In genomic region chr14:34821131-34821790, GRCm38 (mm10) we compare ENCODE assay signal across 8 mouse cellular contexts. TPM values are rescaled to one million over a fixed set of nuclear protein-coding genes. Genes with fewer than 3 reads are reported as not detected.
A peak's percentile ranks its signal among the peaks of the same experiment; 100 is the strongest.
DNase-seq lines count a peak whose midpoint lies in the region; ATAC-seq and TF ChIP-seq lines count a peak whose summit lies in the region.

No protein-coding gene starts in this region.

- H3K4me2 ChIP-seq in embryonic facial prominence, embryonic 15.5 days (replicated peaks) = peak overlapping the region; percentile 83
- peak overlapping the region; percentile 81 for H3K4me2 ChIP-seq in hindbrain, embryonic 16.5 days (ENCODE audit: low read length)
- peak overlapping the region; percentile 82 for H3K4me2 ChIP-seq in midbrain, postnatal 0 days (ENCODE audit: low read depth, low read length, poor library complexity, severe bottlenecking)

- ATAC-seq in embryonic facial prominence, embryonic 15.5 days (ENCODE audit: insufficient number of reproducible peaks, low FRiP score, low TSS enrichment, low read depth) = no peak
- no peak for ATAC-seq in hindbrain, embryonic 16.5 days
- ATAC-seq in midbrain, postnatal 0 days (ENCODE audit: low FRiP score) = no peak

- H3K36me3 ChIP-seq in embryonic facial prominence, embryonic 15.5 days = no peaks in the 10 kb centered on the region
- H3K36me3 ChIP-seq in hindbrain, embryonic 16.5 days (ENCODE audit: control insufficient read depth, insufficient read depth, low read length) = no peaks in the 10 kb centered on the region
- no peaks in the 10 kb centered on the region for H3K36me3 ChIP-seq in midbrain, postnatal 0 days (ENCODE audit: insufficient read depth, low read length)

- intact Hi-C loops in left cerebral cortex, postnatal 4 days (cut with DNase I) = loop anchor here (10.0 kb wide), 2 partner anchors 254 to 1394 kb away; no protein-coding TSS in a partner anchor

- H3K4me3 ChIP-seq in embryonic facial prominence, embryonic 15.5 days (replicated peaks) = peak overlapping the region; percentile 52
- peak overlapping the region; percentile 82 for H3K4me3 ChIP-seq in hindbrain, embryonic 16.5 days (ENCODE audit: low read length)
- peak overlapping the region; percentile 85 for H3K4me3 ChIP-seq in midbrain, postnatal 0 days (ENCODE audit: low read depth, low read length)

- H3K4me1 ChIP-seq in embryonic facial prominence, embryonic 15.5 days = peaks cover 36% of the 10 kb centered on the region
- peaks cover 30% of the 10 kb centered on the region for H3K4me1 ChIP-seq in hindbrain, embryonic 16.5 days (ENCODE audit: control insufficient read depth, insufficient read depth, low read depth, low read length)
- H3K4me1 ChIP-seq in midbrain, postnatal 0 days (ENCODE audit: insufficient read depth, low read length) = peaks cover 20% of the 10 kb centered on the region; the same call in 1 of the 2 replicates

- H3K27me3 ChIP-seq in embryonic facial prominence, embryonic 15.5 days = peaks cover 81% of the 10 kb centered on the region
- peaks cover 8% of the 10 kb centered on the region for H3K27me3 ChIP-seq in hindbrain, embryonic 16.5 days (replicated peaks; ENCODE audit: control insufficient read depth, insufficient read depth, low read length)
- peaks cover 16% of the 10 kb centered on the region for H3K27me3 ChIP-seq in midbrain, postnatal 0 days (ENCODE audit: insufficient read depth, low read length)

- no peaks in the 10 kb centered on the region for H3K9me3 ChIP-seq in embryonic facial prominence, embryonic 15.5 days (replicated peaks)
- H3K9me3 ChIP-seq in hindbrain, embryonic 16.5 days (ENCODE audit: control insufficient read depth, low read length) = no peaks in the 10 kb centered on the region
- H3K9me3 ChIP-seq in midbrain, postnatal 0 days (ENCODE audit: low read length) = no peaks in the 10 kb centered on the region

- 2% methylated on average over 26 of the region's 26 CpGs for WGBS in embryonic facial prominence, embryonic 15.5 days
- 2% methylated on average over 26 of the region's 26 CpGs for WGBS in hindbrain, embryonic 16.5 days
- WGBS in midbrain, postnatal 0 days = 2% methylated on average over 26 of the region's 26 CpGs

- TF ChIP-seq CTCF in midbrain, postnatal 0 days (IDR thresholded peaks at IDR 0.05) = no peak

- no peak overlapping the region for H3K9ac ChIP-seq in embryonic facial prominence, embryonic 15.5 days
- peak overlapping the region; percentile 90 for H3K9ac ChIP-seq in hindbrain, embryonic 16.5 days (ENCODE audit: low read depth, low read length)
- peak overlapping the region; percentile 20 for H3K9ac ChIP-seq in midbrain, postnatal 0 days (replicated peaks; ENCODE audit: low read length, poor library complexity, severe bottlenecking)

- peak; percentile 1 to 16 for DNase-seq in left cerebral cortex, adult 18-20 months (ENCODE audit: low spot score in 2 of 2)
- no peak for DNase-seq in left cerebral cortex, postnatal 4 days
- DNase-seq in midbrain, postnatal 0 days (ENCODE audit: low spot score) = no peak
- no peak for DNase-seq in adrenal gland, adult 18-20 months (ENCODE audit: low spot score in 2 of 2)
- DNase-seq in right cerebral cortex, postnatal 25 days = no peak
- no peak for DNase-seq in yolk sac, embryonic 10.5 days (ENCODE audit: low spot score)

- no peak overlapping the region for H3K27ac ChIP-seq in embryonic facial prominence, embryonic 15.5 days (replicated peaks)
- H3K27ac ChIP-seq in hindbrain, embryonic 16.5 days (ENCODE audit: low read depth, low read length) = no peak overlapping the region
- no peak overlapping the region for H3K27ac ChIP-seq in midbrain, postnatal 0 days (ENCODE audit: low read depth, low read length)

RNA-seq across cellular contexts. Expression of gene Grid1, which starts 1.4 kb away (rescaled TPM):
- 10 to 100 TPM; 44.8 to 45.0 TPM for total RNA-seq in left cerebral cortex, adult 18-20 months (2021)
- 10 to 100 TPM; 42.9 to 51.1 TPM for total RNA-seq in left cerebral cortex, postnatal 4 days (2021)
- polyA plus RNA-seq in embryonic facial prominence, embryonic 15.5 days (2015; fragmentation: Nextera tagmentation; extraction: Ambion mirVana) = 1.4 and 1.5 TPM in 2 replicates
- polyA plus RNA-seq in hindbrain, embryonic 16.5 days (2015; fragmentation: Nextera tagmentation; extraction: Ambion mirVana) = 5.8 and 7.1 TPM in 2 replicates
- 37.2 and 39.4 TPM in 2 replicates for total RNA-seq in midbrain, postnatal 0 days (2014; rRNA removed)
- 9.1 and 10.5 TPM in 2 replicates for polyA plus RNA-seq in midbrain, postnatal 0 days (2015; fragmentation: Nextera tagmentation; extraction: Ambion mirVana)
- total RNA-seq in adrenal gland, adult 18-20 months (2021) = 1 to 10 TPM in 1 of 2 experiments, under 1 TPM in 1; 0.80 to 1.1 TPM

Comparison
In these comparisons a context has a peak if more than half of its experiments do, and no peak if none do; other contexts are left out.
1. DNase-seq: peak in left cerebral cortex, adult 18-20 months (2 of 2); none in left cerebral cortex, postnatal 4 days (single experiment), midbrain, postnatal 0 days (single experiment), adrenal gland, adult 18-20 months (0 of 2), right cerebral cortex, postnatal 25 days (single experiment) and yolk sac, embryonic 10.5 days (single experiment).
2. RNA of gene Grid1, which starts 1.4 kb away (total RNA-seq): 42.9 to 51.1 TPM in left cerebral cortex, postnatal 4 days, 44.8 to 45.0 TPM in left cerebral cortex, adult 18-20 months and 37.2 to 39.4 TPM in midbrain, postnatal 0 days; 0.80 to 1.1 TPM in adrenal gland, adult 18-20 months; every median in the first group is over 10 times any median in the second.
3. Peak in every context shown above with its lines, with median percentiles within 50 percentile points of each other: H3K4me2 ChIP-seq and H3K4me3 ChIP-seq.